Mouse (Mus musculus) adrenal gland, adult (tissue): ENCODE measurements at regions not wholly inside any gene's neighbourhood (a gene's known extent, or its start where the extent isn't known, plus 50 kb on each side); places are given as distances from the start of the nearest gene placed in this dataset.

Experiments
- DNase-seq, 2 experiments: peaks; one replicate each; pipeline ENCODE4 v3.0.0; 2022 to 2023; ENCODE audit warnings: low spot score in 1 of 2; ENCODE audit not compliant: inconsistent age in 2 of 2

DNA sequence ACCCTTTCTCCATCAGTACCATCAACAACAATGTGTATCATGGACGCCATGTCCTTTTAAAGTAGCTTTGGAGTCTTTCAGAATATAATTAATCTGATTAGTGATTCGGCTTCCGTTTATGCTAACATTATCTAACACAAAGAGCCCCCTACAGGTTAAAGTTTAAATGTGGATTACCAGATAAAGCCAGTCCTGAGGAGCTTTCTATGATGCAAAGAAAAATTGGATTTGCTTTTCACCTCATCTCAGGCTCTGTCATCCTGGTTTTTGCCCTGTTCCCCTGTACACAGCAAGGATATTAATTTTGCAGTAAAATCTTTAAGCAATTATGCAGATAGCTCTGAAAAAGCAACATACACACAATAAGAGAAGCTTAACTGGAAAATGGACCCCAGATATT, 412.7 kb upstream of the Tbc1d2b start:
- no peak for DNase-seq

- no peak for DNase-seq
These were observed 419.5 kb upstream of the Tbc1d2b start for GRCm38 (mm10) chr9:90690066-90690465.

- no peak for DNase-seq
These were observed 420.5 kb upstream of the Tbc1d2b start for GRCm38 (mm10) chr9:90691137-90691536.

GRCm38 (mm10) chr9:90691676-90692661, 421.4 kb upstream of the Tbc1d2b start:
- DNase-seq, result no peak

GRCm38 (mm10) chr9:90693031-90693671, 422.5 kb upstream of the Tbc1d2b start:
- no peak for DNase-seq

DNA sequence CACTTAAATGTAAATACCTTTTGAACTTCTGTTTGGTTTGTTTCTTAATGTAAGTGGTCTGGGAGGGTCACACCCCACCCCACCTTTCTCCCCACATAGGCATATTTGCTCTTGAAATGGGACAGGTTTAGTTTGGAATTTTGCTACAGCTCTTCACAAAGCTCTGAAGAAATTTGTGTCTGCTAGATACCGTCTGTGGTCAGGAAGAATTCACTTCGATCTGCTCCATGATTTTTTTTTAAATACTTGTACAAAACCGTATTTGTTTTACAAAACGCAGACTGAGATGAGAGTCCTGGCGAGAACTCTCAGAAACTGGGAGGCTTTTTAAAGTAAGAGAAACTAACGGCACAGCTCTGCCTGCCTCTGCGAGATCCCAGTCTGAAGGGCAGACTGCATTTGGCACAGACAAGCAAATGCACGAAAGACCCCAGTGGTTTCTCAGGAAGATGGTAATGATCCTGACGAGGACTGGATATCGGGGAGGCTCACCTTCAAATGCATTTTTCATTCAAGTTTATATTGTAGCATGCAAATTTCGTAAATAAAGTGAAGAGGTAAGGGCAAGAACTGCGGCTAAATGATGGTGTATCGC, 423.5 kb upstream of the Tbc1d2b start:
- DNase-seq, result no peak

DNA sequence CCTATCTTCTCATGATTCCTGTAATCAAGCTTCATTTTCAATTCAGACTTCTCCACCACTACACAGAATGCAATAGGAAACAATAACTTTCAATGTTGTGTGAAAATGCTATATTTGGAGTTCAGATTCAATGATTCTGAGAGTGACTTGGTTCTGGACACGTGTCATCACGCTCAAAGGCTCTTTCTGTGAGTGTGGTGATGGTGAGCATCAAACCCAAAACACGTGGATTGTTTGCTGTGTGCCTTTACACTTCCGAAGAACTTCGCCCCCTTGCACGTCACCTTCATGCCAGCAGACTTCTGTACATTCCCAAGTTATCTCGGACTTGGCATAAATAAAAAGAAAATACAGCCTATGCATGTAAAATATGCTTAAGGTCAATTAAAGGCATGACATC, 425.1 kb upstream of the Tbc1d2b start:
- no peak for DNase-seq

DNA sequence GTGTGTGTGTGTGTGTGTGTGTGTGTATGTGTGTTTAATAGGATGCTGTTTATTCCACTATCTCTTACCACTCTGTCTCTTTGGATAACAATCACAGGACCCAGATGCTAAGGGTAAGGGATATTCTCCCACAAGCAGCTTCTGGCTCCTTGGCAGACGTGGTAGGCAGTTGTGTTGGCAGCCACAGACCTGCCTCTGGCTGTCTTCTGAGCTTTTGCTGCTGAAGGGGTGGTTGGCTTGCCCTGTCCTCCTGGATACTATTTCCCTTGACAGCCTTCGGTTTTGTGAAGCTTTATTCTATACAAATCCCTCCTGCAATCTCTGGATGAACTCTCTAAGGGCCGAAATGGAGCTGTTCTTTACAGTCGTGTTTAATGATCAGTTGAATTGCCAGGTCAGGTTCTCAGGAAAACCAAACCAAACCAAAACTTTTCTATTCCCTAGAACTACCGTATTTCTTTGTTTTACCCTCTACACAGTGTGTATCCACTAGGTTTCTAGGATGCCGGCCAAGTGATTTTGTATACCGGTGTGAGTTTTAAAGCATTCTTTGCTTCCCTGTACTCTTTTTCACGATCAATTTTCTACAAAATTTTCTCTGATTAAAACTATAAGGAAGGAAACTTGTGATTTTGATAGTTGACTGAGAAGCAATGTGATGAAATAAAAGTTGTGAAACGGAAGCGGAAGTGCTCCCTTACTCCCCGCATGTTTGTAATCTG, 426.8 kb upstream of the Tbc1d2b start:
- no peak for DNase-seq

GRCm38 (mm10) chr9:90698439-90698838, 427.8 kb upstream of the Tbc1d2b start:
- no peak for DNase-seq

DNA sequence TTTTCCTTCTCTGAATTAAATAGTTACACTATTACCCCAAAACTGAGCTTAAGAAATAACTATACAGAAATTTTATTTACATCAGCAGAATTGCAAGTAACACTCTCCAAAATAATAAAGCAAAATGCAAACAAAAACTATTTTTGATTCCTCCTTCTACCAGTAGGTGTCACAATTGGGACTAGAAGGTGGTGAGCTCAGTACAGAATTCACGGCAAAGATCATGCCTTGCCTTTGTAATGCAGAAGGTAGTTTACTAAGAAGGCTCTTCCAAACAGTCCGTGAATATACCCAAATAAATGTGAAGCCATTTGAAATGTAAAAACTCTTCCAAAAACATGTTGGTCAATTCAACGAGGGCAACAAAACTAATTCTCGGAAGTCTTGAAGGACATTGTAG, 428.5 kb upstream of the Tbc1d2b start:
- DNase-seq, result peak in 1 of 2 experiments; percentile 36

DNA sequence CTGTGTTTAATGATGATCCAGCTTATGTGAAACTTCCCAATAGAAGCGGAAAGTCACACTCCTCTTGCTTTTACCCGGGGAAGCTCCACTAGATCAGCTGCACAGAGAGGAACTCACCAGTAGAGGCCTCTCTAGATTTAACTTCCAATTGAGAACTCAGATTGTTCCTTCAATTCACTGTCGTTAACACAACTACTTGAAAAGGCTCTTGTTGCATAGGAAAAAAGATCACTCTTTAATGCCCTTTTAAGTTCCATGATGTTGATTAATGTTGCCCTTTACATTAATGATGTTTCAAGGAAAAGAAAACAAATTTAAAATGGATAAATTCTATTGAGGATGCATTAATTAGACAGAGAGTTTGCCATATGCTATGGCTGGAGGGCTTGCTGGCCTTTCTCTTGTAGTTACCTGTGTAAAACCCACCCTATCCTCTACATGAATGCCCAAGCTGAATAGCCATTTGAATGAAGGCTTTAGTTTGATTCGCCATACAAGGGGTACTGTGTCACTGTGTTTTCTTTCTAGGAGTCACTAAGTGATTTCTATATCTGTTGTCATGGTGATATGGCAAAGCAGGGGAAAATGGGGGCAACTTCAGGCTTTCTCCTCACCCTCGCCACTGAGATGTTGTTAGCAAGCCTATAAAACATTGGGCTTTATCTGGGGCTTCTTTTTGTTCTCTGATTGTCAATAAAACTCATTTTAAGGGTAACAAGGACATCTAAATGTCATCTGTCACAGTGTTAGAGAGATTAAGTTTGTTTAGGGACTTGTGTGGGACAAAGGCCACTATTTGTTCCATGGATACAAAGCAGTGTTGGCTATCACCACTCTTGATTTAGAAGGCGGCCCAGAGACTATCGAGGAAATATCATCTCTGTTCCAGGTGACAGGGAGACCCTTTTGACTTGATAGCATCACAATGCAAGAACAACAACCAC, 429.9 kb upstream of the Tbc1d2b start:
- DNase-seq, result peak in 1 of 2 experiments; percentile 30

DNA sequence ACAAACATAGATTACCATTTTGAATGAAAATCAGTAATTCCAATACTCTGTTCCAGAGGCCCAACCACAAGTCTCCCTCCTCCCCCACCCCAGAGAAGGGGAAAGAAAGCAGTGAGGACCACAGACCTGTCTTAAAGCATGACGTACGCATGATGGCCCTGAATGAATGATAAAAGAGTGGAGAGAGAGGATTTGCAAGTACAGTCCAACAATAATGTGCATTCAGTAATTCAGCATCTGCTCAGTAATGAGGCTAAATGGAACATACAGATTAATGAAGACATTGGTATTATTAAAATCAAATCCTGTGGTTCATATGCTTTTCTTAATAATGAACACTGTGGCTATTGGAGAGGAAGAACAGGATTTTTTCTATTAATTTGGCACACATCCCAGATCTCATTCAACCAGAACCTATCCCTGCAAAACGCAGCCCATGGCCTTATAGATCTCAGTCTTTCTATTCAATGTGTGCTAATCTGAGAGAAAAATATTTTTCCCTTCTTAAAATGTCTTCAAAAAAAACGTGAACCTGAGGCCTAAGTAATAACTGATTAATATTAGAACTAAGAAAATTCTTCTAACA, 430.7 kb upstream of the Tbc1d2b start:
- DNase-seq, result no peak

GRCm38 (mm10) chr9:90713685-90714084, 443.1 kb upstream of the Tbc1d2b start:
- no peak for DNase-seq

- no peak for DNase-seq
These were observed 460.8 kb upstream of the Tbc1d2b start for GRCm38 (mm10) chr9:90731450-90731849.

GRCm38 (mm10) chr9:90757175-90757574, 486.6 kb upstream of the Tbc1d2b start:
- DNase-seq, result no peak

GRCm38 (mm10) chr9:90774296-90774695, 503.7 kb upstream of the Tbc1d2b start:
- no peak for DNase-seq

DNA sequence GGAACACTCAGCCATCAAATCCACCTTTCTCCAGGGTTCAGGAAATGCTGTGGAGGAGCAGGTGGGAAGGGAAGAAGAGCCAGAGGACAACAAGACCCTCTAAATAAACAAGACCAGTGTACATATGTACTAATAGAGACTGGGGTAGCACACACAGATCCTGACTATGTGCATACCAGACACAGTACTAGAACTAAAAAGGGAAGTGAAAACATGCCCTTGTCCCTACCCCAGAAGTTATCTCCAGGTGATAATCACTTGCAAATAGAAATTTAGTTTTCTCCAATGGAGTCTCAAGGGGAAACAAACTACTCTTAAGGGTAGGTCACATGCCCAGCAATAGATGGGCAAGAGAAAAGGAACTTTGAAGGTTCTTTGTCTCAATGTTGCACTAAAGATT, 518.9 kb upstream of the Tbc1d2b start:
- no peak for DNase-seq

DNA sequence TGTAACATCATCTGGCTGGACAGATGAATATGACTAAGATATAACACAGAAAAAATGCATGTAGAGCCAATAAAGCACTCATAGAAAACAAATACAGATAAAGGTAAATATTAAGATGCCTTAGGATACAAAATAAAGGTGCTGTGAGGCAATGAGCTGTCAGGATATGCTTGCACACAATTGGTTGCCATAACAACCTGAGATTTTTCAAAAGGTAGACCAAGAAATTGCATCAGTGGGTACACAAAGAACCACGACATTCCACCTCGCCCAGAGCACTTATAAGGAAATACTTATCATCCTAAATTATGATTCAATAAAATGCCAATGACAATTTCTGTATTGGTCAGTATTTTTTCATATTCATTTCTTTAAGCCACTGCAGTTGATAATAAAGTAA, 521.3 kb upstream of the Tbc1d2b start:
- no peak for DNase-seq

- no peak for DNase-seq
These were observed 545.4 kb upstream of the Zic4 start for GRCm38 (mm10) chr9:90816844-90817243.
